Mouse (Mus musculus): ENCODE results near the gene 6430550D23Rik.

DNA sequence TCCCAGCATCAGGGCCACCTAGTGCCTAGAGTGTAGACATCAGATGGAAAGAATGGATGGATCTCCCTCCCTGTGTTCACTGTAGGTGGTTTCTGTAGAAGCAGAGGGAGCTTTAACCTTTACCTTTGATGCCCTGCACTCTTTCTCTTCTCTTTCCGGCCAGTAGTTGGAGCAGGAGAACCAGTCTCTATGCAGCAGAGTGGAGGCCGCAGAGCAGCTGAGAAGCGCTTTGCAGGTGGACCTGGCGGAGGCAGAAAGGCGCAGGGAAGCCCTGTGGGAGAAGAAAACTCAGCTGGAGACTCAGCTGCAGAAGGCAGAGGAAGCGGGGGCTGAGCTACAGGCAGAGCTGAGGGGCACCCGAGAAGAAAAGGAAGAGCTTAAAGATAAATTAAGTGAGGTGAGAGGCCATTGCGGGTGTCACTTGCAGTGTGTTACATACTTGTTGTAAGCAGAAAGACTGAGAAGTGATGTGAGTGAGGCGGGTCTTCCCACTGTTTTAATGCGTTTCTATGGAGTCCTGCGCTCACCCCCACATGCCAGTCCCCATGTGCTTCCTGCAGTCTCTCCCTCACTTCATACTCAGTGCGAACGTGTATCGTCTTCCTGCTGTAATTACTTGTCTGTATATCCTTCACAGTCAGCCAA lies 33.6 kb downstream of the 6430550D23Rik start:
- TF ChIP-seq CTCF (IDR thresholded peaks at IDR 0.05; ENCODE audit: insufficient read depth, low read length) (no peak), POLR2A (IDR thresholded peaks at IDR 0.05; ENCODE audit: borderline replicate concordance, extremely low read depth, low read depth, low read length) (no peak)

Measured in lung, adult 2 months (tissue).